Mouse (Mus musculus): Measurements from ENCODE around the gene Lrrc61.

DNA sequence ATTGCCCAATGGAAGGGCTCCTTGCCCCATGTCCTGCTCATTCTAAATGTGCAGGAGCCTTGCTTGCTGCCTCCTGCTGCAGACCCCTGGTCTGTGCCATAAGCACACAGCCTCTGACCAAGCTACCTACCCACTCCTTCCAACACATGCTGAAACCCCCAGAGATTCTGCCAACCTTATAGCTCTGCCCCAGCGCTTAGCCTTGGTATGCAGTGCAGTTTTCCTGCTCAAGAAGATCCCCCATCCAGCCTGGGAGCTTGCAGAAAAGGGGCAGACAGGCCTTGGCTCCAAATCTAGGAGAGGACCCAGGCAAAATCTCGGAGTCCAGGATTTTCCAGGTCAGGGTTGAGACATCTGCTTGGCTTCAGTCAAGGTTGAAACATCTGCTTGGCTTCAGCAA is 21.1 kb upstream of the Lrrc61 start:
- TF ChIP-seq CTCF (IDR thresholded peaks at IDR 0.05; ENCODE audit: low read depth, low read length) (no peak), POLR2A (IDR thresholded peaks at IDR 0.05; ENCODE audit: extremely low read depth, insufficient read depth, low read length) (no peak)
